Mouse (Mus musculus): ENCODE data around the gene Aifm3.

GRCm38 (mm10) chr16:17463184-17463583 is 26.2 kb upstream of the Aifm3 start:
- no peak for TF ChIP-seq GATA1 (IDR thresholded peaks at IDR 0.05; ENCODE audit: low read length)
- TF ChIP-seq TAL1 (IDR thresholded peaks at IDR 0.05; ENCODE audit: low read length), result no peak

Data from erythroblast, embryonic 14.5 days (primary cell).